24 mouse cellular contexts compared by ENCODE assay signal in genomic region chr19:41176881-41177280, GRCm38 (mm10). TPM values are rescaled to one million over a fixed set of nuclear protein-coding genes. Genes with fewer than 3 reads are reported as not detected.
DNase-seq lines count a peak whose midpoint lies in the region; ATAC-seq lines count a peak whose summit lies in the region.
"Had no signal": no experiment of that assay in that cellular context is flagged by ENCODE, and none has a peak within 500 bp of the region (broad histone marks: within the 10 kb centered on the region; RNA-seq: fewer than 3 reads in every experiment).

No protein-coding gene starts in this region.

- H3K9ac ChIP-seq in midbrain, embryonic 12.5 days (replicated peaks) = no peak overlapping the region
- H3K9ac ChIP-seq in midbrain, embryonic 16.5 days (ENCODE audit: low read depth, low read length) = no peak overlapping the region
- H3K9ac ChIP-seq: forebrain, embryonic 13.5 days; heart, embryonic 13.5 days; hindbrain, embryonic 15.5 days; intestine, embryonic 15.5 days had no signal

- WGBS in midbrain, embryonic 12.5 days = 3% methylated on average over 2 of the region's 2 CpGs
- WGBS in midbrain, embryonic 16.5 days = 11% methylated on average over 2 of the region's 2 CpGs

- H3K4me3 ChIP-seq in midbrain, embryonic 12.5 days = no peak overlapping the region
- H3K4me3 ChIP-seq in midbrain, embryonic 16.5 days (ENCODE audit: low read depth, low read length) = no peak overlapping the region
- H3K4me3 ChIP-seq: forebrain, embryonic 10.5 days; forebrain, embryonic 13.5 days; gastrocnemius, adult 2 months; heart, embryonic 13.5 days; hindbrain, embryonic 15.5 days; intestine, embryonic 15.5 days had no signal

- H3K9me3 ChIP-seq in midbrain, embryonic 12.5 days = no peaks in the 10 kb centered on the region
- H3K9me3 ChIP-seq in midbrain, embryonic 16.5 days (replicated peaks; ENCODE audit: control insufficient read depth, low read length, poor library complexity, severe bottlenecking) = no peaks in the 10 kb centered on the region
- H3K9me3 ChIP-seq: forebrain, embryonic 10.5 days; forebrain, embryonic 13.5 days; G1E; heart, embryonic 13.5 days; hindbrain, embryonic 15.5 days; intestine, embryonic 15.5 days had no signal

- H3K4me1 ChIP-seq in midbrain, embryonic 12.5 days = peaks cover 16% of the 10 kb centered on the region
- H3K4me1 ChIP-seq in midbrain, embryonic 16.5 days (ENCODE audit: control insufficient read depth, insufficient read depth, low read length) = peaks cover 11% of the 10 kb centered on the region
- H3K4me1 ChIP-seq: heart, embryonic 13.5 days; intestine, embryonic 15.5 days had no signal

- no peak overlapping the region for H3K27ac ChIP-seq in midbrain, embryonic 12.5 days (replicated peaks)
- no peak overlapping the region for H3K27ac ChIP-seq in midbrain, embryonic 16.5 days (ENCODE audit: low read length)
- H3K27ac ChIP-seq: forebrain, embryonic 10.5 days; forebrain, embryonic 13.5 days; gastrocnemius, adult 2 months; heart, embryonic 13.5 days; hindbrain, embryonic 15.5 days; intestine, embryonic 15.5 days had no signal

- peaks cover 98% of the 10 kb centered on the region for H3K27me3 ChIP-seq in midbrain, embryonic 12.5 days
- peaks cover 53% of the 10 kb centered on the region for H3K27me3 ChIP-seq in midbrain, embryonic 16.5 days (ENCODE audit: control insufficient read depth, insufficient read depth, low read depth, low read length)
- H3K27me3 ChIP-seq: hindbrain, embryonic 15.5 days; intestine, embryonic 15.5 days had no signal

- DNase-seq in cerebellum, adult 9-11 months = peak; percentile 9
- no peak for DNase-seq in cerebellum, adult 11 months
- peak; percentile 22 for DNase-seq in brain, adult 2 months (ENCODE audit: low read depth, low spot score)
- DNase-seq in left cerebral cortex, adult 8-10 months (ENCODE audit: low spot score in 2 of 2) = no peak
- DNase-seq in frontal cortex, adult 2 months (ENCODE audit: extremely low spot score in 1 of 2, low spot score in 1 of 2) = no peak
- DNase-seq: adrenal gland, postnatal 10 days; adrenal gland, postnatal 36 days; gastrocnemius, adult 2 months; gastrocnemius, postnatal 14 days; heart, adult 18-20 months; heart, postnatal 14 days; heart, postnatal 4 days; kidney, adult 18-20 months; kidney, adult 9 months had no signal

- H3K4me2 ChIP-seq in midbrain, embryonic 12.5 days (replicated peaks) = 0 out of 2 replicates have a peak overlapping the region, but pooled peaks have one; percentile 13
- no peak overlapping the region for H3K4me2 ChIP-seq in midbrain, embryonic 16.5 days (ENCODE audit: low read length)
- H3K4me2 ChIP-seq: forebrain, embryonic 13.5 days; heart, embryonic 13.5 days; hindbrain, embryonic 15.5 days; intestine, embryonic 15.5 days had no signal

- no peaks in the 10 kb centered on the region for H3K36me3 ChIP-seq in midbrain, embryonic 12.5 days
- H3K36me3 ChIP-seq in midbrain, embryonic 16.5 days (ENCODE audit: control insufficient read depth, insufficient read depth, low read length) = no peaks in the 10 kb centered on the region
- H3K36me3 ChIP-seq: forebrain, embryonic 10.5 days; G1E; heart, embryonic 13.5 days; hindbrain, embryonic 15.5 days; intestine, embryonic 15.5 days had no signal

- no peak for ATAC-seq in midbrain, embryonic 12.5 days (ENCODE audit: low FRiP score, low read depth)
- no peak for ATAC-seq in midbrain, embryonic 16.5 days
- ATAC-seq: forebrain, embryonic 13.5 days; forebrain, embryonic 16.5 days; intestine, embryonic 15.5 days; Patski had no signal

RNA-seq across cellular contexts. Expression of gene Tll2, which starts 29.8 kb away (rescaled TPM):
- 1.1 TPM in 2 replicates for polyA plus RNA-seq in midbrain, embryonic 12.5 days (2016; fragmentation: Nextera tagmentation; extraction: Ambion mirVana)
- 1.3 and 1.7 TPM in 2 replicates for polyA plus RNA-seq in midbrain, embryonic 16.5 days (2015; fragmentation: Nextera tagmentation; extraction: Ambion mirVana)
- under 1 TPM; 0.64 to 0.96 (median 0.80) TPM for total RNA-seq in left cerebral cortex, adult 8-10 months (2022)
- polyA plus RNA-seq in frontal cortex, adult 2 months (2012; rRNA removed) = 0.38 and 0.58 TPM in 2 replicates
- total RNA-seq: G1E had no signal
- polyA plus RNA-seq: G1E had no signal

Comparison
In these comparisons a context has a peak if more than half of its experiments do, and no peak if none do; other contexts are left out.
1. DNase-seq: peak in cerebellum, adult 9-11 months (single experiment) and brain, adult 2 months (single experiment); none in cerebellum, adult 11 months (single experiment), left cerebral cortex, adult 8-10 months (0 of 2) and frontal cortex, adult 2 months (0 of 2).